Comparison of ENCODE assay signal across 8 mouse cellular contexts in the genomic region with DNA sequence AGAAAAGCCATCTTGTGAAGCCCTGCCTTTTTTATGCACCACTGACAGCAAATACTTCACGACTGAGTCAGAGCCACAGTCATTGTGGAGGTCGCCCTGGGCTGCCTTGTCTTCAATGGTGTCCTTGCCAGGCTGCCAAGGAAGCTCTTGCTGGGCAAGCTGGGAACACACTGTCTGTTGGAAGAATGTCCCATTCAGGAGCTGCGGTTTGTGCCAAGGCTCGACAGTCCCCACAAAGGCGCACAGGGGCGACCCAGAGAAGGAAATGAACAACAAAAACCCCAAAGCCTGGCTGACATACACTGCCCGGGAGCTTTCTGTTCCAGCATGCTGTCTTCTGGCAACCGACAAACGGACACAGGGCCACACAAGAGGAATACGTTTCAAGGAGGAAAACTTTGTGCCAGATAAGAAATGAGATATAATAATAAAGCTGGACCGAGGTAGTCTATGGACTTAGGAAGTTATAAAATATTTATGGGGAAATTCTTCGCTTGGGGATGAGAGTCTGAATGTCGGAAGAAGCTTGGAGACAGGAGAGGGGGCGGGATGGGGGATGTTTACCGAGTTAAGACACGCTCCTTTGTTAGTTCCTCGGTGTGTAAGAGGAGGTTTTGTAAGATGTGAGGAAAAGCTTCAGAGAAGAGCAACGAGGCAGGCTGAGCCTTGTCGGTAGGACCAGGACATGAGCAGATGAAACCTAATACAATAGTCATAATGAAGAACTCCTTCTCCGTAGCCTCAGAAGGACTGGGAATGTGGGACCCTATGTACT.
DNase-seq lines count a peak whose midpoint lies in the region; ATAC-seq lines count a peak whose summit lies in the region.

No protein-coding gene starts in this region.

- peak; percentile 73 for ATAC-seq in forebrain, embryonic 12.5 days (ENCODE audit: low FRiP score)
- ATAC-seq in heart, embryonic 16.5 days (replicated peaks; ENCODE audit: extremely low read depth, insufficient read depth, low FRiP score), result peak; percentile 16; the same call in 1 of the 2 replicates
- ATAC-seq in stomach, embryonic 15.5 days (ENCODE audit: insufficient read depth, low FRiP score, low read depth), result no peak

- H3K36me3 ChIP-seq in forebrain, embryonic 12.5 days (replicated peaks), result no peaks in the 10 kb centered on the region
- H3K36me3 ChIP-seq in heart, embryonic 16.5 days (ENCODE audit: control insufficient read depth, insufficient read depth), result no peaks in the 10 kb centered on the region
- no peaks in the 10 kb centered on the region for H3K36me3 ChIP-seq in stomach, embryonic 15.5 days

- DNase-seq in 3T3-L1 (ENCODE audit: low read depth, low spot score), result peak; percentile 90
- DNase-seq in brain, adult 2 months (ENCODE audit: low read depth, low spot score), result peak; percentile 98
- DNase-seq in kidney, postnatal 4 days, result peak; percentile 26 to 51
- DNase-seq in lung, postnatal 25 days (ENCODE audit: low spot score), result peak; percentile 43
- DNase-seq in retina, embryonic 14.5 days (ENCODE audit: low spot score), result no peak

- H3K27ac ChIP-seq in forebrain, embryonic 12.5 days, result no peak overlapping the region
- H3K27ac ChIP-seq in heart, embryonic 16.5 days (ENCODE audit: low read length), result peak overlapping the region; percentile 20; the same call in 1 of the 2 replicates
- peak overlapping the region; percentile 18; the same call in 1 of the 2 replicates for H3K27ac ChIP-seq in stomach, embryonic 15.5 days

- no peak overlapping the region for H3K9ac ChIP-seq in forebrain, embryonic 12.5 days
- H3K9ac ChIP-seq in heart, embryonic 16.5 days (ENCODE audit: low read length), result peak overlapping the region; percentile 21; the same call in 1 of the 2 replicates
- H3K9ac ChIP-seq in stomach, embryonic 15.5 days, result no peak overlapping the region

- peaks cover 34% of the 10 kb centered on the region for H3K4me1 ChIP-seq in forebrain, embryonic 12.5 days
- peaks cover 21% of the 10 kb centered on the region for H3K4me1 ChIP-seq in heart, embryonic 16.5 days (ENCODE audit: control insufficient read depth, insufficient read depth, low read length)
- H3K4me1 ChIP-seq in stomach, embryonic 15.5 days, result peaks cover 11% of the 10 kb centered on the region; the same call in 1 of the 2 replicates

- WGBS in forebrain, embryonic 12.5 days, result 15% methylated on average over 20 of the region's 20 CpGs
- WGBS in heart, embryonic 16.5 days, result 29% methylated on average over 20 of the region's 20 CpGs
- WGBS in stomach, embryonic 15.5 days, result 28% methylated on average over 20 of the region's 20 CpGs

- H3K9me3 ChIP-seq in forebrain, embryonic 12.5 days, result no peaks in the 10 kb centered on the region
- H3K9me3 ChIP-seq in heart, embryonic 16.5 days (replicated peaks; ENCODE audit: control insufficient read depth, low read length), result no peaks in the 10 kb centered on the region
- no peaks in the 10 kb centered on the region for H3K9me3 ChIP-seq in stomach, embryonic 15.5 days

- 0 out of 2 replicates have a peak overlapping the region, but pooled peaks have one; percentile 5 for H3K4me3 ChIP-seq in forebrain, embryonic 12.5 days (replicated peaks)
- peak overlapping the region; percentile 7; the same call in 1 of the 2 replicates for H3K4me3 ChIP-seq in heart, embryonic 16.5 days (ENCODE audit: low read length)
- H3K4me3 ChIP-seq in stomach, embryonic 15.5 days (replicated peaks), result no peak overlapping the region

- peaks cover 16% of the 10 kb centered on the region; the same call in 1 of the 2 replicates for H3K27me3 ChIP-seq in forebrain, embryonic 12.5 days
- no peaks in the 10 kb centered on the region for H3K27me3 ChIP-seq in heart, embryonic 16.5 days (ENCODE audit: control insufficient read depth, insufficient read depth, low read length)
- H3K27me3 ChIP-seq in stomach, embryonic 15.5 days (replicated peaks), result no peaks in the 10 kb centered on the region

- H3K4me2 ChIP-seq in forebrain, embryonic 12.5 days, result peak overlapping the region; percentile 43
- peak overlapping the region; percentile 51 for H3K4me2 ChIP-seq in heart, embryonic 16.5 days (ENCODE audit: low read depth, low read length)
- H3K4me2 ChIP-seq in stomach, embryonic 15.5 days, result peak overlapping the region; percentile 31
